11 mouse cellular contexts compared by ENCODE assay signal in genomic region chr17:4947013-4947412, GRCm38 (mm10). TPM values are rescaled to one million over a fixed set of nuclear protein-coding genes. Genes with fewer than 3 reads are reported as not detected.
DNase-seq lines count a peak whose midpoint lies in the region; ATAC-seq and TF ChIP-seq lines count a peak whose summit lies in the region.
"Had no signal": no experiment of that assay in that cellular context is flagged by ENCODE, and none has a peak within 500 bp of the region (broad histone marks: within the 10 kb centered on the region; RNA-seq: fewer than 3 reads in every experiment).

No protein-coding gene starts in this region.

- H3K36me3 ChIP-seq in lung, embryonic 16.5 days (ENCODE audit: control insufficient read depth, insufficient read depth, low read length): no peaks in the 10 kb centered on the region
- no peaks in the 10 kb centered on the region for H3K36me3 ChIP-seq in embryonic facial prominence, embryonic 14.5 days (ENCODE audit: control insufficient read depth, insufficient read depth, low read length)
- no peaks in the 10 kb centered on the region for H3K36me3 ChIP-seq in kidney, adult 2 months (ENCODE audit: control insufficient read depth, insufficient read depth, low read length)
- H3K36me3 ChIP-seq in liver, embryonic 15.5 days (replicated peaks): no peaks in the 10 kb centered on the region
- H3K36me3 ChIP-seq in midbrain, embryonic 11.5 days (ENCODE audit: control insufficient read depth, insufficient read depth, low read length): no peaks in the 10 kb centered on the region

- no peak for ATAC-seq in lung, embryonic 16.5 days (ENCODE audit: low read depth)
- no peak for ATAC-seq in embryonic facial prominence, embryonic 14.5 days (ENCODE audit: low read depth)
- no peak for ATAC-seq in liver, embryonic 15.5 days (ENCODE audit: insufficient read depth)
- no peak for ATAC-seq in midbrain, embryonic 11.5 days (ENCODE audit: low FRiP score)

- H3K27me3 ChIP-seq in lung, embryonic 16.5 days (ENCODE audit: control insufficient read depth, insufficient read depth, low read depth, low read length): no peaks in the 10 kb centered on the region
- no peaks in the 10 kb centered on the region for H3K27me3 ChIP-seq in embryonic facial prominence, embryonic 14.5 days (replicated peaks; ENCODE audit: control insufficient read depth, insufficient read depth, low read length)
- no peaks in the 10 kb centered on the region for H3K27me3 ChIP-seq in kidney, adult 2 months (replicated peaks; ENCODE audit: control insufficient read depth, insufficient read depth, low read length)
- H3K27me3 ChIP-seq in liver, embryonic 15.5 days: no peaks in the 10 kb centered on the region
- no peaks in the 10 kb centered on the region for H3K27me3 ChIP-seq in midbrain, embryonic 11.5 days (ENCODE audit: control insufficient read depth, insufficient read depth, low read length)

- no peak for TF ChIP-seq CTCF in kidney, adult 2 months (conservative IDR thresholded peaks at IDR 0.05; ENCODE audit: insufficient read depth, insufficient read length, low read depth, low read length)

- 48% methylated on average over 3 of the region's 3 CpGs for WGBS in lung, embryonic 16.5 days
- 33% methylated on average over 3 of the region's 3 CpGs for WGBS in embryonic facial prominence, embryonic 14.5 days
- 29% methylated on average over 3 of the region's 3 CpGs for WGBS in kidney, adult 2 months
- WGBS in liver, embryonic 15.5 days (ENCODE audit: insufficient replicate concordance): 35% methylated on average over 3 of the region's 3 CpGs
- WGBS in midbrain, embryonic 11.5 days: 43% methylated on average over 3 of the region's 3 CpGs

- no peak for DNase-seq in lung, postnatal 14 days
- no peak for DNase-seq in embryonic facial prominence, embryonic 14.5 days (ENCODE audit: low spot score)
- peak; percentile 86 for DNase-seq in kidney, adult 2 months
- DNase-seq in left cerebral cortex, adult 9 months (ENCODE audit: low spot score in 2 of 2): no peak
- no peak for DNase-seq in midbrain, embryonic 11.5 days (ENCODE audit: low spot score, missing footprints)
- no peak for DNase-seq in lung, adult 18-20 months
- DNase-seq: thymus, postnatal 36 days had no signal

- peak overlapping the region; percentile 7; the same call in 1 of the 2 replicates for H3K4me2 ChIP-seq in lung, embryonic 16.5 days (ENCODE audit: low read depth, low read length)
- peak overlapping the region; percentile 47 for H3K4me2 ChIP-seq in embryonic facial prominence, embryonic 14.5 days (ENCODE audit: low read depth, low read length)
- H3K4me2 ChIP-seq in liver, embryonic 15.5 days: peak overlapping the region; percentile 37; the same call in 1 of the 2 replicates
- no peak overlapping the region for H3K4me2 ChIP-seq in midbrain, embryonic 11.5 days

- no peak overlapping the region for H3K4me3 ChIP-seq in lung, embryonic 16.5 days (ENCODE audit: low read length)
- H3K4me3 ChIP-seq in embryonic facial prominence, embryonic 14.5 days (ENCODE audit: low read depth, low read length): no peak overlapping the region
- H3K4me3 ChIP-seq in kidney, adult 2 months (ENCODE audit: insufficient read depth, low read depth, low read length): no peak overlapping the region
- no peak overlapping the region for H3K4me3 ChIP-seq in liver, embryonic 15.5 days (replicated peaks)
- H3K4me3 ChIP-seq in midbrain, embryonic 11.5 days (ENCODE audit: low read depth, low read length): no peak overlapping the region
- H3K4me3 ChIP-seq: erythroblast, embryonic 14.5 days had no signal

- H3K4me1 ChIP-seq in lung, embryonic 16.5 days (replicated peaks; ENCODE audit: control insufficient read depth, insufficient read depth, low read length): peaks cover 25% of the 10 kb centered on the region
- H3K4me1 ChIP-seq in embryonic facial prominence, embryonic 14.5 days (ENCODE audit: control insufficient read depth, insufficient read depth, low read length): peaks cover 25% of the 10 kb centered on the region
- H3K4me1 ChIP-seq in kidney, adult 2 months (ENCODE audit: control insufficient read depth, insufficient read depth, low read length): peaks cover 31% of the 10 kb centered on the region
- peaks cover 6% of the 10 kb centered on the region; the same call in 1 of the 2 replicates for H3K4me1 ChIP-seq in liver, embryonic 15.5 days (replicated peaks)
- H3K4me1 ChIP-seq in midbrain, embryonic 11.5 days (ENCODE audit: control insufficient read depth, insufficient read depth, low read length): peaks cover 8% of the 10 kb centered on the region

- TF ChIP-seq POLR2A in kidney, adult 2 months (IDR thresholded peaks at IDR 0.05; ENCODE audit: low read depth, low read length): no peak

- no peaks in the 10 kb centered on the region for H3K9me3 ChIP-seq in lung, embryonic 16.5 days (ENCODE audit: control insufficient read depth, low read length)
- no peaks in the 10 kb centered on the region for H3K9me3 ChIP-seq in embryonic facial prominence, embryonic 14.5 days (ENCODE audit: control insufficient read depth, low read length)
- H3K9me3 ChIP-seq in liver, embryonic 15.5 days (replicated peaks): no peaks in the 10 kb centered on the region
- no peaks in the 10 kb centered on the region for H3K9me3 ChIP-seq in midbrain, embryonic 11.5 days (ENCODE audit: control insufficient read depth, low read length)

- peak overlapping the region; percentile 47 for H3K9ac ChIP-seq in lung, embryonic 16.5 days (ENCODE audit: low read length)
- H3K9ac ChIP-seq in embryonic facial prominence, embryonic 14.5 days (ENCODE audit: low read depth, low read length): 0 out of 2 replicates have a peak overlapping the region, but pooled peaks have one; percentile 5
- H3K9ac ChIP-seq in liver, embryonic 15.5 days: no peak overlapping the region
- no peak overlapping the region for H3K9ac ChIP-seq in midbrain, embryonic 11.5 days (ENCODE audit: low read length)

- H3K27ac ChIP-seq in lung, embryonic 16.5 days (ENCODE audit: low read length): peak overlapping the region; percentile 88
- H3K27ac ChIP-seq in embryonic facial prominence, embryonic 14.5 days (replicated peaks; ENCODE audit: low read depth, low read length): peak overlapping the region; percentile 46
- peak overlapping the region; percentile 91 for H3K27ac ChIP-seq in kidney, adult 2 months (ENCODE audit: insufficient read depth, low read depth, low read length)
- H3K27ac ChIP-seq in liver, embryonic 15.5 days (replicated peaks): no peak overlapping the region
- no peak overlapping the region for H3K27ac ChIP-seq in midbrain, embryonic 11.5 days (ENCODE audit: low read depth, low read length)
- H3K27ac ChIP-seq: macrophage had no signal

RNA-seq across cellular contexts. Expression of gene Arid1b, which starts 47.1 kb away (rescaled TPM):
- polyA plus RNA-seq in lung, embryonic 16.5 days (2015; fragmentation: Nextera tagmentation; extraction: Ambion mirVana): 10.2 and 10.6 TPM in 2 replicates
- 12.4 and 14.3 TPM in 2 replicates for polyA plus RNA-seq in embryonic facial prominence, embryonic 14.5 days (2014; fragmentation: Nextera tagmentation; extraction: Ambion mirVana)
- polyA plus RNA-seq in kidney, adult 2 months (2012; rRNA removed): 20.6 and 22.0 TPM in 2 replicates
- 2.9 and 3.1 TPM in 2 replicates for polyA plus RNA-seq in liver, embryonic 15.5 days (2015; fragmentation: Nextera tagmentation; extraction: Ambion mirVana)
- polyA plus RNA-seq in midbrain, embryonic 11.5 days (2014; fragmentation: Nextera tagmentation; extraction: Ambion mirVana): 11.6 and 12.2 TPM in 2 replicates

Comparison
In these comparisons a context has a peak if more than half of its experiments do, and no peak if none do; other contexts are left out.
1. H3K27ac ChIP-seq: peak in lung, embryonic 16.5 days (single experiment), embryonic facial prominence, embryonic 14.5 days (single experiment) and kidney, adult 2 months (single experiment); none in liver, embryonic 15.5 days (single experiment) and midbrain, embryonic 11.5 days (single experiment).
2. H3K9ac ChIP-seq: peak in lung, embryonic 16.5 days (single experiment) and embryonic facial prominence, embryonic 14.5 days (single experiment); none in liver, embryonic 15.5 days (single experiment) and midbrain, embryonic 11.5 days (single experiment).